ENCODE assay signal across 29 mouse cellular contexts in genomic region chr3:73217156-73217555, GRCm38 (mm10).
A peak's percentile ranks its signal among the peaks of the same experiment; 100 is the strongest.
DNase-seq lines count a peak whose midpoint lies in the region; ATAC-seq and TF ChIP-seq lines count a peak whose summit lies in the region.
"Had no signal": no experiment of that assay in that cellular context is flagged by ENCODE, and none has a peak within 500 bp of the region (broad histone marks: within the 10 kb centered on the region; RNA-seq: fewer than 3 reads in every experiment).

No protein-coding gene starts in this region.

- TF ChIP-seq CTCF in hindbrain, postnatal 0 days (IDR thresholded peaks at IDR 0.05; ENCODE audit: low read depth) = peak; percentile 18; the same call in 1 of the 2 replicates
- peak; percentile 30 for TF ChIP-seq CTCF in left cerebral cortex, adult 2 months (IDR thresholded peaks at IDR 0.05)
- TF ChIP-seq CTCF in midbrain, postnatal 0 days (IDR thresholded peaks at IDR 0.05) = peak; percentile 54

- intact Hi-C loops in left cerebral cortex, adult 2 months (cut with DNase I) = loop anchor here (5.0 kb wide), 1 partner anchor 180 kb away; no protein-coding TSS in a partner anchor

- no peaks in the 10 kb centered on the region for H3K27me3 ChIP-seq in hindbrain, postnatal 0 days (ENCODE audit: insufficient read depth, low read length)
- no peaks in the 10 kb centered on the region for H3K27me3 ChIP-seq in hindbrain, embryonic 10.5 days (ENCODE audit: insufficient read depth, poor library complexity, severe bottlenecking)
- no peaks in the 10 kb centered on the region for H3K27me3 ChIP-seq in midbrain, postnatal 0 days (ENCODE audit: insufficient read depth, low read length)
- no peaks in the 10 kb centered on the region for H3K27me3 ChIP-seq in midbrain, embryonic 15.5 days (replicated peaks)
- H3K27me3 ChIP-seq: CH12.LX; embryonic facial prominence, embryonic 13.5 days; embryonic facial prominence, embryonic 15.5 days; forebrain, embryonic 12.5 days; Patski had no signal

- WGBS in hindbrain, postnatal 0 days = 93% methylated on average over 2 of the region's 2 CpGs
- 92% methylated on average over 2 of the region's 2 CpGs for WGBS in hindbrain, embryonic 10.5 days
- 85% methylated on average over 2 of the region's 2 CpGs for WGBS in midbrain, postnatal 0 days
- 90% methylated on average over 2 of the region's 2 CpGs for WGBS in midbrain, embryonic 15.5 days

- ATAC-seq in hindbrain, postnatal 0 days = no peak
- ATAC-seq in midbrain, postnatal 0 days (ENCODE audit: low FRiP score) = no peak
- no peak for ATAC-seq in midbrain, embryonic 15.5 days (replicated peaks)
- no peak for ATAC-seq in megakaryocyte progenitor cell, adult 5-6 weeks (replicated peaks; ENCODE audit: poor library complexity)
- ATAC-seq: activated CD4-positive, CD25-positive, alpha-beta regulatory T cell, adult 4 months; CD4-positive, CD25-positive, alpha-beta regulatory T cell, adult 4 months; forebrain, embryonic 14.5 days; Patski had no signal

- H3K4me1 ChIP-seq in hindbrain, postnatal 0 days (ENCODE audit: insufficient read depth, low read length) = no peaks in the 10 kb centered on the region
- H3K4me1 ChIP-seq in hindbrain, embryonic 10.5 days (replicated peaks) = no peaks in the 10 kb centered on the region
- H3K4me1 ChIP-seq in midbrain, postnatal 0 days (ENCODE audit: insufficient read depth, low read length) = no peaks in the 10 kb centered on the region
- no peaks in the 10 kb centered on the region for H3K4me1 ChIP-seq in midbrain, embryonic 15.5 days
- H3K4me1 ChIP-seq: embryonic facial prominence, embryonic 13.5 days; embryonic facial prominence, embryonic 15.5 days; forebrain, embryonic 10.5 days; forebrain, embryonic 12.5 days had no signal

- H3K4me2 ChIP-seq in hindbrain, postnatal 0 days (ENCODE audit: low read depth, low read length) = no peak overlapping the region
- H3K4me2 ChIP-seq in midbrain, postnatal 0 days (ENCODE audit: low read depth, low read length, poor library complexity, severe bottlenecking) = no peak overlapping the region
- H3K4me2 ChIP-seq in midbrain, embryonic 15.5 days = no peak overlapping the region
- H3K4me2 ChIP-seq: embryonic facial prominence, embryonic 13.5 days; embryonic facial prominence, embryonic 15.5 days; forebrain, embryonic 12.5 days had no signal

- no peak overlapping the region for H3K27ac ChIP-seq in hindbrain, postnatal 0 days
- no peak overlapping the region for H3K27ac ChIP-seq in hindbrain, embryonic 10.5 days
- no peak overlapping the region for H3K27ac ChIP-seq in left cerebral cortex, adult 2 months
- H3K27ac ChIP-seq in midbrain, postnatal 0 days (ENCODE audit: low read depth, low read length) = no peak overlapping the region
- H3K27ac ChIP-seq in midbrain, embryonic 15.5 days = no peak overlapping the region
- H3K27ac ChIP-seq: embryonic facial prominence, embryonic 13.5 days; embryonic facial prominence, embryonic 15.5 days; forebrain, embryonic 10.5 days; forebrain, embryonic 12.5 days had no signal

- H3K9ac ChIP-seq in hindbrain, postnatal 0 days (replicated peaks; ENCODE audit: low read length) = no peak overlapping the region
- H3K9ac ChIP-seq in midbrain, postnatal 0 days (replicated peaks; ENCODE audit: low read length, poor library complexity, severe bottlenecking) = no peak overlapping the region
- H3K9ac ChIP-seq in midbrain, embryonic 15.5 days = no peak overlapping the region
- H3K9ac ChIP-seq: embryonic facial prominence, embryonic 13.5 days; embryonic facial prominence, embryonic 15.5 days; forebrain, embryonic 12.5 days had no signal

- DNase-seq in hindbrain, postnatal 0 days (ENCODE audit: low spot score) = peak; percentile 3
- DNase-seq in hindbrain, embryonic 10.5 days (ENCODE audit: low spot score) = no peak
- DNase-seq in left cerebral cortex, adult 2 months (ENCODE audit: extremely low spot score in 1 of 2, low spot score in 2 of 2) = no peak
- no peak for DNase-seq in left cerebral cortex, adult 9 months (ENCODE audit: low spot score in 2 of 2)
- no peak for DNase-seq in midbrain, postnatal 0 days (ENCODE audit: low spot score)
- DNase-seq: adrenal gland, adult 8-10 months; adrenal gland, postnatal 14 days; adrenal gland, postnatal 36 days; B cell, adult 2 months; cerebellum, adult 11 months; cerebellum, adult 18-20 months; cerebellum, adult 8-10 months; cerebellum, adult 9-11 months; cerebellum, postnatal 14 days; cerebellum, postnatal 36 days; embryo, embryonic 11 days had no signal

- H3K9me3 ChIP-seq in hindbrain, postnatal 0 days (ENCODE audit: low read length) = no peaks in the 10 kb centered on the region
- H3K9me3 ChIP-seq in hindbrain, embryonic 10.5 days = no peaks in the 10 kb centered on the region
- no peaks in the 10 kb centered on the region for H3K9me3 ChIP-seq in midbrain, postnatal 0 days (ENCODE audit: low read length)
- H3K9me3 ChIP-seq in midbrain, embryonic 15.5 days = no peaks in the 10 kb centered on the region
- H3K9me3 ChIP-seq: embryonic facial prominence, embryonic 13.5 days; embryonic facial prominence, embryonic 15.5 days; forebrain, embryonic 10.5 days; forebrain, embryonic 12.5 days; G1E had no signal

- H3K4me3 ChIP-seq in hindbrain, postnatal 0 days (ENCODE audit: low read length) = no peak overlapping the region
- no peak overlapping the region for H3K4me3 ChIP-seq in hindbrain, embryonic 10.5 days
- H3K4me3 ChIP-seq in left cerebral cortex, adult 2 months = no peak overlapping the region
- no peak overlapping the region for H3K4me3 ChIP-seq in midbrain, postnatal 0 days (ENCODE audit: low read depth, low read length)
- no peak overlapping the region for H3K4me3 ChIP-seq in midbrain, embryonic 15.5 days
- H3K4me3 ChIP-seq: embryonic facial prominence, embryonic 13.5 days; embryonic facial prominence, embryonic 15.5 days; erythroblast, embryonic 14.5 days; forebrain, embryonic 10.5 days; forebrain, embryonic 12.5 days had no signal

- no peaks in the 10 kb centered on the region for H3K36me3 ChIP-seq in hindbrain, postnatal 0 days (ENCODE audit: insufficient read depth, low read length)
- no peaks in the 10 kb centered on the region for H3K36me3 ChIP-seq in hindbrain, embryonic 10.5 days
- no peaks in the 10 kb centered on the region for H3K36me3 ChIP-seq in midbrain, postnatal 0 days (ENCODE audit: insufficient read depth, low read length)
- H3K36me3 ChIP-seq in midbrain, embryonic 15.5 days (replicated peaks) = no peaks in the 10 kb centered on the region
- H3K36me3 ChIP-seq: embryonic facial prominence, embryonic 13.5 days; embryonic facial prominence, embryonic 15.5 days; forebrain, embryonic 10.5 days; forebrain, embryonic 12.5 days; G1E had no signal
